Mouse (Mus musculus) heart, embryonic 10.5 days (tissue): Measurements from ENCODE around the gene Olfr1487. TPM values are rescaled to one million over a fixed set of nuclear protein-coding genes. Genes with fewer than 3 reads are reported as not detected.
"Not testable (repeated sequence)": the region's sequence is repeated elsewhere in the genome, so short reads cannot be mapped to it uniquely, and the experiment has no call there.

Source experiments
- DNase-seq: peaks from one replicate; pipeline ENCODE4 v3.0.0-alpha.2; 2017; ENCODE audit warnings: low spot score
- H3K27ac ChIP-seq: fragments of 300-500 bp; sonication (generic); 2 replicates; pipeline ENCODE4 v1.5.1; 2016; ENCODE audit warnings: mild to moderate bottlenecking
- H3K27me3 ChIP-seq: fragments of 300-500 bp; sonication (generic); 2 replicates; pipeline ENCODE4 v1.6.1; 2016; ENCODE audit warnings: mild to moderate bottlenecking; ENCODE audit not compliant: poor library complexity, insufficient read depth, severe bottlenecking
- H3K36me3 ChIP-seq: fragments of 300-500 bp; sonication (generic); 2 replicates; pipeline ENCODE4 v1.6.1; 2016; ENCODE audit warnings: mild to moderate bottlenecking, moderate library complexity
- H3K4me1 ChIP-seq: fragments of 300-500 bp; sonication (generic); 2 replicates; pipeline ENCODE4 v1.6.1; 2016; ENCODE audit warnings: mild to moderate bottlenecking
- H3K4me3 ChIP-seq: fragments of 300-500 bp; sonication (generic); 2 replicates; pipeline ENCODE4 v1.5.1; 2016; ENCODE audit warnings: mild to moderate bottlenecking, moderate library complexity
- H3K9me3 ChIP-seq: fragments of 300-500 bp; sonication (generic); 2 replicates; pipeline ENCODE4 v1.6.1; 2016; ENCODE audit warnings: mild to moderate bottlenecking, moderate library complexity
- WGBS: fragments of 180-500 bp; shearing (Covaris S2); methylation state at CpG from one replicate; pipeline ENCODE4 v1.1.7; 2016; 5-methylcytosine and 5-hydroxymethylcytosine counted together
- microRNA-seq: library from miRNA; unstranded; fragments of <30 nt; microRNA quantifications from one replicate; pipeline ENCODE4, GENCODE M21; 2017
- polyA plus RNA-seq: library from polyadenylated mRNA; unstranded; fragments of >200 nt; fragmentation: Nextera tagmentation; extraction: Ambion mirVana; gene quantifications from 2 replicates; pipeline ENCODE4 v1.2.1, GENCODE M21; 2016

Olfr1487 gene
- not detected in 2 replicates for polyA plus RNA-seq

- peaks cover 10% of the 10 kb centered on the region; the same call in 1 of the 2 replicates for H3K9me3 ChIP-seq
- WGBS: 79% methylated on average over 2 of the region's 2 CpGs
- H3K27ac ChIP-seq: not testable (repeated sequence)
Measured at GRCm38 (mm10) chr19:13617075-13617474, at the start of gene Olfr1487. Olfr1487 (plus strand) TSS chr19:13617375.

DNA sequence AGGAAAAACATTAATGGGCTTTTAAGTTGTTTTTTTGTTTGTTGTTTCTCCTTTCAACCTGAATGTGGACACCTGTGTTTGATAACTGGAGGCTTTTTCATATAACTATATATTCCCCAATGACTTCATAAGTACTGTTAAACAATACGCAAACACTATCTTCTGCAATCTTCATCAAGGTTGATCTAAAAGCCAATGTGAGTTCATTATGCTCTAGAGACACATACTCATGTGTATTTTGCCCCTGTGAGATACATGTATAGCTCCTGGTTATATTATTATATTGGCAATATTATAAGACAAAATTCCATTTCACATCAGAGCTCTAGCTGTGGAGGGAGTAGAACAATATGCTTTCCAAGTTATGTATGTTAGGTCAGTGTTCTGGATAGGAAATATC, 34.0 kb upstream of the Olfr1487 start, which contains the start of gene Olfr1484:
Gene Olfr1484 (plus strand): TSS at position 301 of the 400 bp plus-strand sequence.
- no peak for DNase-seq
- Histone ChIP-seq H3K9me3 (no peaks in the 10 kb centered on the region), H3K27ac (no peak within 1 kb of the TSS), H3K4me1 (no peaks in the 10 kb centered on the region), H3K36me3 (no peaks in the 10 kb centered on the region), H3K4me3 (no peak within 1 kb of the TSS), H3K27me3 (no peaks in the 10 kb centered on the region)
- 85% methylated on average over 1 of the region's 1 CpGs for WGBS

More at GRCm38 (mm10) chr19:13617075-13617474, at the start of gene Olfr1487:
- not testable (repeated sequence) for DNase-seq, H3K36me3 ChIP-seq, H3K4me1 ChIP-seq, H3K27me3 ChIP-seq, H3K4me3 ChIP-seq

DNA sequence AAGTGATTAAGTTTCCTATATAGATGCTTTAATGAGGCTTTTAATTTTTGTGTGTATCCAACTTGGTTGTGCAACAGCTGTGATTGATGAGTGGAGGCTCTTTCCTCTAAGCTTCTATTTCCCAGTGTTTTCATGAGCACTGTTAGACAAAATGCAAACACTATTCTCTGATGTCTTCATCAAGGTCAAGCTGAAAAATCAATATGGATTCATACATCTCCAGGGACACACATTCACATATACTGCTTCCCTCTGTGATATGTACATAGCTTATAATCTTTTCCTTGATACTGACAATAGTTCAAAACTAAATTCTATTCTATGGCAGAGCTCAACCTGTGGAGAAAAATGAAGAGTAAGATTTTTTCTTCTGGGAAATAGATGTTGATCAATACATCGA, 14.1 kb downstream of the Olfr1487 start, which contains the start of gene Olfr1489:
Gene Olfr1489 (plus strand): TSS at position 301 of the 400 bp plus-strand sequence.
- H3K9me3 ChIP-seq: peaks cover under 1% of the 10 kb centered on the region; the same call in 1 of the 2 replicates
- no peak for DNase-seq
- H3K36me3 ChIP-seq: no peaks in the 10 kb centered on the region
- 78% methylated on average over 1 of the region's 1 CpGs for WGBS
- H3K27ac ChIP-seq: no peak within 1 kb of the TSS
- no peaks in the 10 kb centered on the region for H3K27me3 ChIP-seq
- no peak within 1 kb of the TSS for H3K4me3 ChIP-seq
- no peaks in the 10 kb centered on the region for H3K4me1 ChIP-seq

DNA sequence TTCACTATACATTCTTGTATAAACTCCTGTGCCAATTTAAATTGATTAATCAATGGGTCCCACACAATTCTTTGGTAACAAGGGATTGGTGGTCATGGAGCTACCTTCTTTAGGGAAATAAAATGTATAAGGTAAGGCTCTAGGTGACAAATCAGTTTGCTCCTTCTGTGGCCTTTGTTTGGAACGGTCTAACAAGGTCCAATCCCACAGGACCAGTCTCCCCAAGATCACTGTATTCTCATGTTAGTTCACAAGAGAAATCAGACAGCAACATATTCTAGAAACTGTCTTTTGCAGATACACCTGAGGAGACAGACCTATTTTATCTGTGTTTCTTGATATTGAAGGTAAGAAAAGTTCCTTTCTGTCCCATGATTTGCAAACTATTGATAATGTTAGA, 33.6 kb downstream of the Olfr1487 start, which contains the start of gene Olfr1490:
Gene Olfr1490 (plus strand): TSS at position 301 of the 400 bp plus-strand sequence.
- Histone ChIP-seq H3K4me1 (no peaks in the 10 kb centered on the region), H3K27ac (no peak within 1 kb of the TSS), H3K27me3 (no peaks in the 10 kb centered on the region), H3K36me3 (no peaks in the 10 kb centered on the region), H3K9me3 (peaks cover 12% of the 10 kb centered on the region; the same call in 1 of the 2 replicates), H3K4me3 (no peak within 1 kb of the TSS)
- WGBS: 66% methylated on average over 1 of the region's 1 CpGs
- DNase-seq: no peak

Small RNA genes lying within 50 kb of the gene (microRNA-seq; reads per million reads assigned to microRNA genes)
- gene Gm22323: not detected
- not detected for gene Gm23931

Other genes with a start within 250 kb of the Olfr1487 start
- gene Olfr1469, start 209.5 kb upstream of the Olfr1487 start, polyA plus RNA-seq: not detected in 2 replicates
- not detected in 2 replicates for gene Olfr1471, start 174.0 kb upstream of the Olfr1487 start, polyA plus RNA-seq
- gene Olfr1472, start 161.3 kb upstream of the Olfr1487 start, polyA plus RNA-seq: not detected in 2 replicates
- gene Olfr1474, start 147.8 kb upstream of the Olfr1487 start, polyA plus RNA-seq: not detected in 2 replicates
- gene Olfr1475, start 137.2 kb upstream of the Olfr1487 start, polyA plus RNA-seq: not detected in 2 replicates
- gene Olfr1477, start 116.8 kb upstream of the Olfr1487 start, polyA plus RNA-seq: not detected in 2 replicates
- not detected in 2 replicates for gene Olfr1480, start 89.5 kb upstream of the Olfr1487 start, polyA plus RNA-seq
- gene Olfr1484, start 33.9 kb upstream of the Olfr1487 start, polyA plus RNA-seq: not detected in 2 replicates
- not detected in 2 replicates for gene Olfr1489, start 14.2 kb downstream of the Olfr1487 start, polyA plus RNA-seq
- gene Olfr1490, start 33.7 kb downstream of the Olfr1487 start, polyA plus RNA-seq: not detected in 2 replicates
- not detected in 2 replicates for gene Olfr1491, start 79.9 kb downstream of the Olfr1487 start, polyA plus RNA-seq
- not detected in 2 replicates for gene Olfr1493-ps1, start 105.9 kb downstream of the Olfr1487 start, polyA plus RNA-seq
- not detected in 2 replicates for gene Olfr1494, start 122.4 kb downstream of the Olfr1487 start, polyA plus RNA-seq
- not detected in 2 replicates for gene Olfr1495, start 147.2 kb downstream of the Olfr1487 start, polyA plus RNA-seq
- gene Olfr1496, start 160.5 kb downstream of the Olfr1487 start, polyA plus RNA-seq: not detected in 2 replicates
- not detected in 2 replicates for gene Olfr1497, start 180.8 kb downstream of the Olfr1487 start, polyA plus RNA-seq
- gene Olfr1499, start 202.1 kb downstream of the Olfr1487 start, polyA plus RNA-seq: not detected in 2 replicates
- not detected in 2 replicates for gene Olfr1500, start 213.1 kb downstream of the Olfr1487 start, polyA plus RNA-seq
- not detected in 2 replicates for gene Olfr1501, start 233.3 kb downstream of the Olfr1487 start, polyA plus RNA-seq
- gene Olfr1502, start 244.4 kb downstream of the Olfr1487 start, polyA plus RNA-seq: not detected in 2 replicates